Mouse (Mus musculus): ENCODE results near the gene Nubp2.

GRCm38 (mm10) chr17:24899153-24899552 is 13.0 kb upstream of the Nubp2 start:
- no peak for TF ChIP-seq POLR2A (IDR thresholded peaks at IDR 0.05; ENCODE audit: borderline replicate concordance, insufficient read depth, low read length)
- no peak for TF ChIP-seq CTCF (IDR thresholded peaks at IDR 0.05; ENCODE audit: borderline replicate concordance, insufficient read depth, low read depth, low read length)

Measured in cerebellum, adult 2 months (tissue).